Mouse (Mus musculus): Measurements from ENCODE around the gene Adal.

DNA sequence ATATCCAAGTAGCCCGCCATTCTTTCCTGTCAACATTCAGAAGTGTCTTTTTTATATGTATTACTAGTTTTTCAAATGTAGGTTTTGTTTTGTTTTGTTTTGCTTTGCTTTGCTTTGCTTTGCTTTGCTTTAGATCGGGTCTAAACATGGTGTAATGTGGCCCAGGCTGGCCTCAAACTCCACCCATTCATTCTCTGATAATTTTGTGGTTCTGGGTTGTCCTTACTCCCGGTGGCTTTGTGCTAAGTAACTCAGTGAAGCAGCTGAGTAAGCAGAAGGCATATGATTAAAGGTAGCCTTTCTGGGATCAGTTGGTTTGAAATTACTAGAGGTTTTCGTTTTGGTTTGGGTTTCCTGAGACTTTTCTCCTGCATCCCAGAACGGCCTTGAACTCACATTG is 9.5 kb downstream of the Adal start:
- no peak for TF ChIP-seq CTCF (IDR thresholded peaks at IDR 0.05; ENCODE audit: low read depth)
- TF ChIP-seq EP300 (IDR thresholded peaks at IDR 0.05; ENCODE audit: low read depth), result no peak

All from liver, postnatal 0 days (tissue).